8 mouse cellular contexts compared by ENCODE assay signal in genomic region chr13:63642617-63643016, GRCm38 (mm10).
DNase-seq lines count a peak whose midpoint lies in the region; ATAC-seq and TF ChIP-seq lines count a peak whose summit lies in the region.

No protein-coding gene starts in this region.

- peak overlapping the region; percentile 31; the same call in 1 of the 2 replicates for H3K4me2 ChIP-seq in lung, postnatal 0 days (replicated peaks; ENCODE audit: low read depth, low read length)

- TF ChIP-seq EP300 in lung, postnatal 0 days (IDR thresholded peaks at IDR 0.05) = peak; percentile 93

- 0 out of 2 replicates have a peak, but pooled peaks cover 5% of the 10 kb centered on the region for H3K4me1 ChIP-seq in lung, postnatal 0 days (ENCODE audit: insufficient read depth, low read depth, low read length)
- peaks cover 2% of the 10 kb centered on the region; the same call in 1 of the 2 replicates for H3K4me1 ChIP-seq in small intestine, adult 2 months (ENCODE audit: control insufficient read depth, insufficient read depth, insufficient read length, low read length)

- ATAC-seq in hematopoietic stem cell, adult 5-6 weeks (replicated peaks in 1 of 2; ENCODE audit: insufficient read depth in 1 of 2, low FRiP score in 2 of 2, low TSS enrichment in 1 of 2, low read depth in 1 of 2, poor library complexity in 2 of 2, severe bottlenecking in 2 of 2) = peak; percentile 88 to 96
- peak; percentile 94 for ATAC-seq in lung, postnatal 0 days

- H3K36me3 ChIP-seq in lung, postnatal 0 days (ENCODE audit: insufficient read depth, low read length) = no peaks in the 10 kb centered on the region
- H3K36me3 ChIP-seq in small intestine, adult 2 months (ENCODE audit: control insufficient read depth, insufficient read depth, low read length) = no peaks in the 10 kb centered on the region

- WGBS in lung, postnatal 0 days = 28% methylated on average over 5 of the region's 5 CpGs
- WGBS in small intestine, adult 2 months = 17% methylated on average over 5 of the region's 5 CpGs

- no peak overlapping the region for H3K4me3 ChIP-seq in lung, postnatal 0 days (ENCODE audit: low read depth, low read length)
- H3K4me3 ChIP-seq in small intestine, adult 2 months (ENCODE audit: low read depth, low read length) = no peak overlapping the region

- no peaks in the 10 kb centered on the region for H3K27me3 ChIP-seq in lung, postnatal 0 days (replicated peaks; ENCODE audit: insufficient read depth, low read length)
- H3K27me3 ChIP-seq in small intestine, adult 2 months (ENCODE audit: control insufficient read depth, insufficient read depth, low read length) = no peaks in the 10 kb centered on the region

- H3K27ac ChIP-seq in lung, postnatal 0 days (ENCODE audit: low read length) = peak overlapping the region; percentile 91
- H3K27ac ChIP-seq in small intestine, adult 2 months (ENCODE audit: insufficient read depth, low read depth, low read length) = peak overlapping the region; percentile 23; the same call in 1 of the 2 replicates

- H3K9me3 ChIP-seq in lung, postnatal 0 days (ENCODE audit: low read length) = no peaks in the 10 kb centered on the region

- DNase-seq in NIH3T3 (ENCODE audit: low read depth) = peak; percentile 31
- peak; percentile 78 for DNase-seq in brain, embryonic 14.5 days (ENCODE audit: low read depth)
- DNase-seq in frontal cortex, postnatal 25 days (ENCODE audit: low spot score in 2 of 2) = peak; percentile 11 to 44
- DNase-seq in left cerebral cortex, adult 11 months (ENCODE audit: low spot score) = peak; percentile 48
- DNase-seq in lung, postnatal 0 days (ENCODE audit: low spot score) = peak; percentile 94
- no peak for DNase-seq in spleen, postnatal 36 days (ENCODE audit: low spot score in 2 of 2)

- no peak for TF ChIP-seq CTCF in brain, embryonic 14.5 days (IDR thresholded peaks at IDR 0.05; ENCODE audit: borderline replicate concordance, extremely low read depth, insufficient read depth, insufficient read length)
- no peak for TF ChIP-seq CTCF in lung, postnatal 0 days (IDR thresholded peaks at IDR 0.05)
- TF ChIP-seq CTCF in small intestine, adult 2 months (IDR thresholded peaks at IDR 0.05; ENCODE audit: extremely low read depth, insufficient read length, insufficient replicate concordance, low read depth, low read length) = no peak

- TF ChIP-seq POLR2A in brain, embryonic 14.5 days (IDR thresholded peaks at IDR 0.05; ENCODE audit: borderline replicate concordance, extremely low read depth, insufficient read depth, insufficient read length, poor library complexity, severe bottlenecking) = no peak
- TF ChIP-seq POLR2A in small intestine, adult 2 months (IDR thresholded peaks at IDR 0.05; ENCODE audit: low read depth, low read length) = no peak

- no peak overlapping the region for H3K9ac ChIP-seq in lung, postnatal 0 days (replicated peaks; ENCODE audit: low read depth)

Comparison
In these comparisons a context has a peak if more than half of its experiments do, and no peak if none do; other contexts are left out.
1. DNase-seq: peak in NIH3T3 (single experiment), brain, embryonic 14.5 days (single experiment), frontal cortex, postnatal 25 days (2 of 2), left cerebral cortex, adult 11 months (single experiment) and lung, postnatal 0 days (single experiment); none in spleen, postnatal 36 days (0 of 2).